Mouse (Mus musculus): Measurements from ENCODE around the gene Lgals3. TPM values are rescaled to one million over a fixed set of nuclear protein-coding genes. Genes with fewer than 3 reads are reported as not detected.

The Lgals3 gene
- polyA plus RNA-seq, 2 experiments = 49.4 to 111 TPM

- 63% methylated on average over 2 of the region's 2 CpGs for WGBS
- no peaks in the 10 kb centered on the region for H3K36me3 ChIP-seq (ENCODE audit: control insufficient read depth, insufficient read depth, low read length)
- H3K4me3 ChIP-seq (replicated peaks; ENCODE audit: low read length) = no peak overlapping the region
- ATAC-seq (ENCODE audit: low FRiP score, low read depth) (no peak), DNase-seq (ENCODE audit: low spot score) (no peak)
- H3K9me3 ChIP-seq (ENCODE audit: control insufficient read depth, low read length) = no peaks in the 10 kb centered on the region
- no peak overlapping the region for H3K4me2 ChIP-seq (replicated peaks; ENCODE audit: low read depth, low read length, severe bottlenecking)
- H3K27ac ChIP-seq (replicated peaks; ENCODE audit: low read depth, low read length) = no peak overlapping the region
- H3K9ac ChIP-seq (ENCODE audit: low read depth, low read length, severe bottlenecking) = no peak overlapping the region
- peaks cover 8% of the 10 kb centered on the region; the same call in 1 of the 2 replicates for H3K4me1 ChIP-seq (ENCODE audit: control insufficient read depth, insufficient read depth, low read length)
- peaks cover 9% of the 10 kb centered on the region for H3K27me3 ChIP-seq (ENCODE audit: control insufficient read depth, insufficient read depth, low read length)
- no peak for TF ChIP-seq POLR2A (IDR thresholded peaks at IDR 0.05; ENCODE audit: borderline replicate concordance, extremely low read depth, insufficient read depth, insufficient read length)
These were observed 9.0 kb downstream of the Lgals3 start for GRCm38 (mm10) chr14:47376526-47376925.

- Histone ChIP-seq H3K27me3 (ENCODE audit: control insufficient read depth, insufficient read depth, low read length) (peaks cover 8% of the 10 kb centered on the region), H3K9ac (ENCODE audit: low read depth, low read length, severe bottlenecking) (no peak overlapping the region), H3K36me3 (ENCODE audit: control insufficient read depth, insufficient read depth, low read length) (no peaks in the 10 kb centered on the region), H3K4me3 (replicated peaks; ENCODE audit: low read length) (no peak overlapping the region), H3K9me3 (ENCODE audit: control insufficient read depth, low read length) (no peaks in the 10 kb centered on the region), H3K4me2 (replicated peaks; ENCODE audit: low read depth, low read length, severe bottlenecking) (no peak overlapping the region), H3K27ac (replicated peaks; ENCODE audit: low read depth, low read length) (no peak overlapping the region), H3K4me1 (ENCODE audit: control insufficient read depth, insufficient read depth, low read length) (peaks cover 8% of the 10 kb centered on the region; the same call in 1 of the 2 replicates)
- TF ChIP-seq POLR2A (IDR thresholded peaks at IDR 0.05; ENCODE audit: borderline replicate concordance, extremely low read depth, insufficient read depth, insufficient read length) = no peak
- ATAC-seq (ENCODE audit: low FRiP score, low read depth) = no peak
- DNase-seq (ENCODE audit: low spot score) = peak; percentile 18
- 70% methylated on average over 6 of the region's 7 CpGs for WGBS
These were observed 10.8 kb downstream of the Lgals3 start for GRCm38 (mm10) chr14:47378336-47378735.

- H3K4me2 ChIP-seq (replicated peaks; ENCODE audit: low read depth, low read length, severe bottlenecking) = no peak overlapping the region
- DNase-seq (ENCODE audit: low spot score) (no peak), ATAC-seq (ENCODE audit: low FRiP score, low read depth) (no peak)
- H3K36me3 ChIP-seq (ENCODE audit: control insufficient read depth, insufficient read depth, low read length) = peaks cover 17% of the 10 kb centered on the region
- H3K9me3 ChIP-seq (ENCODE audit: control insufficient read depth, low read length) = no peaks in the 10 kb centered on the region
- TF ChIP-seq POLR2A (IDR thresholded peaks at IDR 0.05; ENCODE audit: borderline replicate concordance, extremely low read depth, insufficient read depth, insufficient read length) = no peak
- H3K4me3 ChIP-seq (replicated peaks; ENCODE audit: low read length) = no peak overlapping the region
- 85% methylated on average over 7 of the region's 7 CpGs for WGBS
- H3K4me1 ChIP-seq (ENCODE audit: control insufficient read depth, insufficient read depth, low read length) = no peaks in the 10 kb centered on the region
- no peaks in the 10 kb centered on the region for H3K27me3 ChIP-seq (ENCODE audit: control insufficient read depth, insufficient read depth, low read length)
- no peak overlapping the region for H3K27ac ChIP-seq (replicated peaks; ENCODE audit: low read depth, low read length)
- no peak overlapping the region for H3K9ac ChIP-seq (ENCODE audit: low read depth, low read length, severe bottlenecking)
These were observed 16.4 kb downstream of the Lgals3 start for GRCm38 (mm10) chr14:47383911-47384310.

- no peak overlapping the region for H3K27ac ChIP-seq (replicated peaks; ENCODE audit: low read depth, low read length)
- DNase-seq (ENCODE audit: low spot score) = no peak
- 82% methylated on average over 10 of the region's 10 CpGs for WGBS
- H3K4me1 ChIP-seq (ENCODE audit: control insufficient read depth, insufficient read depth, low read length) = no peaks in the 10 kb centered on the region
- H3K9ac ChIP-seq (ENCODE audit: low read depth, low read length, severe bottlenecking) = no peak overlapping the region
- H3K27me3 ChIP-seq (ENCODE audit: control insufficient read depth, insufficient read depth, low read length) = no peaks in the 10 kb centered on the region
- no peak overlapping the region for H3K4me2 ChIP-seq (replicated peaks; ENCODE audit: low read depth, low read length, severe bottlenecking)
- H3K4me3 ChIP-seq (replicated peaks; ENCODE audit: low read length) = no peak overlapping the region
- peaks cover 24% of the 10 kb centered on the region for H3K36me3 ChIP-seq (ENCODE audit: control insufficient read depth, insufficient read depth, low read length)
- no peaks in the 10 kb centered on the region for H3K9me3 ChIP-seq (ENCODE audit: control insufficient read depth, low read length)
- no peak for ATAC-seq (ENCODE audit: low FRiP score, low read depth)
- no peak for TF ChIP-seq POLR2A (IDR thresholded peaks at IDR 0.05; ENCODE audit: borderline replicate concordance, extremely low read depth, insufficient read depth, insufficient read length)
These were observed 17.1 kb downstream of the Lgals3 start for GRCm38 (mm10) chr14:47384653-47385052.

- Histone ChIP-seq H3K9me3 (ENCODE audit: control insufficient read depth, low read length) (no peaks in the 10 kb centered on the region), H3K9ac (ENCODE audit: low read depth, low read length, severe bottlenecking) (no peak overlapping the region), H3K4me1 (ENCODE audit: control insufficient read depth, insufficient read depth, low read length) (no peaks in the 10 kb centered on the region), H3K4me2 (replicated peaks; ENCODE audit: low read depth, low read length, severe bottlenecking) (no peak overlapping the region), H3K27me3 (ENCODE audit: control insufficient read depth, insufficient read depth, low read length) (no peaks in the 10 kb centered on the region), H3K4me3 (replicated peaks; ENCODE audit: low read length) (no peak overlapping the region), H3K27ac (replicated peaks; ENCODE audit: low read depth, low read length) (no peak overlapping the region), H3K36me3 (ENCODE audit: control insufficient read depth, insufficient read depth, low read length) (peaks cover 39% of the 10 kb centered on the region)
- no peak for TF ChIP-seq POLR2A (IDR thresholded peaks at IDR 0.05; ENCODE audit: borderline replicate concordance, extremely low read depth, insufficient read depth, insufficient read length)
- DNase-seq (ENCODE audit: low spot score) (no peak), ATAC-seq (ENCODE audit: low FRiP score, low read depth) (no peak)
- whole genome bisulfite sequencing = 70% methylated on average over 11 of the region's 11 CpGs
These were observed 18.6 kb downstream of the Lgals3 start for GRCm38 (mm10) chr14:47386125-47386524.
